Mouse (Mus musculus): ENCODE data around the gene Prnp.
A peak's percentile ranks its signal among the peaks of the same experiment; 100 is the strongest.

Gene Prnp

DNA sequence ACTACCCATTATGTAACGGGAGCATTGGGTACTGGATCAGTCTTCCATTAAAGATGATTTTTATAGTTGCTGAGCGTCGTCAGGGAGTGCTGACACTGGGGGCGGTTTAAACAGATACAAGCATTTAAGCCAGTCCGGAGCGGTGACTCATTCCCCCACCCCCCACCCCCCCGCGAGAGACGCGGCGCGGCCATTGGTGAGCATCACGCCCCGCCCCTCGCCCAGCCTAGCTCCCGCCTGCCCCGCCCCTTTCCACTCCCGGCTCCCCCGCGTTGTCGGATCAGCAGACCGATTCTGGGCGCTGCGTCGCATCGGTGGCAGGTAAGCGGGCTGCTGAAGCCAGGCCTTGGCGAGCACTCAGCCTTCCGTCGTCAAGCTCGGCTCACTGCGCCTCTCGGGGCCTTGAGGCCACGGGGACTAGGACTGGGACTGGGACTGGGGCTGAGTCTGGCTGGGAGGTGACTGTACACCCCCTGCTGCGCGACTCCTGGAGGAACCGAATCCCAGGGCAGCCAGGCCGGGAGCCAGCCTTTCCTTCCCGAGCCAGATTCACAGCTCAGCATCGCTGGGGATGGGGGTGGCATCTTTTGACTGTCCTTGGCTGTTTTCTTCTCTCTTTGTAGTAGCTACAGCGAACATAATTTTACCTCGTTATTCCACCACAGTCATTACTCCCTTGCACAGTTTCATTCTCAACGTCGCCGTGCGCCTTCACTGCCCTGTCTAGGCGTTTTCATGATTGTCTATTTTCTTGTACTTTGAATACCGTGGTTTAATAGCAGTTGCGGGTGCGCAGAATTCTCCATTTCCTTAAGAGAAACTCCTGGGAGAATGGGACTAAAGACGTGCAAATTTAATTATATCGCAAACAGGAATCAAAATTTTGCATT lies at the start of gene Prnp, which contains the start of gene Prn:
Gene Prnp, plus strand, starts transcription at position 246 of the 890 bp plus-strand sequence.
Gene Prn, plus strand, starts transcription at position 275 of the 890 bp plus-strand sequence.
- peak; percentile 96 for DNase-seq (ENCODE audit: low read depth, low spot score)

DNA sequence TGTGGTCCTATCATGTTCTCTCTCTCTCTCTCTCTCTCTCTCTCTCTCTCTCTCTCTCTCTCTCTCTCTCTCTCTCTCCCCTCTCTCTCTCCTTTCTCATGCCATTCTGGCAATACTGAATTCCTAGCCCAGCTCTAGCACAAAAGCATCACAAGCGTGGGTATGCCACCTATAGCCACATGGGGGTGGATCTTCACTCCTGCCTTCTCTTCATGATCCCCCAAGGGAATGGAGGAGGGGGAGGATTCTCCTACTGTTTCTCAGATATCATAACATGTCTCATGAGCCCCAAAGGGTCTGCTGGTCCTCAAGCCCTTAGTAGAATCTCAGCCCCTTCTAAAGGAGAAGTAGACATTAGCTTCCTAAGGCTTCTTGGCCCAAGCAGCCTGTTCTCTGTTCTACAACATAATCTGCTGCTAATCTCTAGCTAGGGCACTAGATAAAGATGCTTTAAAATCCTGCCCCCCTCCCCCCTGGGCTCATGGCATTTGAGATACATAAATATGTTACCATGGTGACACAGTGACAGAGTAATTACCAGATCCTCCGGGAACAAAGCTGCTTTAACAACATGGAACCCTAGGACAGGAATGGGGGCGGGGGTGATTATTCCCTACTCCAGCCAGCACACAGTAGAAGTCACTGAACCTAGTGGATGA lies 47.0 kb upstream of the Prnp start:
- DNase-seq (ENCODE audit: low read depth, low spot score), result no peak

- no peak for DNase-seq (ENCODE audit: low read depth, low spot score)
Observed at GRCm38 (mm10) chr2:131863472-131863871, 46.3 kb upstream of the Prnp start.

DNA sequence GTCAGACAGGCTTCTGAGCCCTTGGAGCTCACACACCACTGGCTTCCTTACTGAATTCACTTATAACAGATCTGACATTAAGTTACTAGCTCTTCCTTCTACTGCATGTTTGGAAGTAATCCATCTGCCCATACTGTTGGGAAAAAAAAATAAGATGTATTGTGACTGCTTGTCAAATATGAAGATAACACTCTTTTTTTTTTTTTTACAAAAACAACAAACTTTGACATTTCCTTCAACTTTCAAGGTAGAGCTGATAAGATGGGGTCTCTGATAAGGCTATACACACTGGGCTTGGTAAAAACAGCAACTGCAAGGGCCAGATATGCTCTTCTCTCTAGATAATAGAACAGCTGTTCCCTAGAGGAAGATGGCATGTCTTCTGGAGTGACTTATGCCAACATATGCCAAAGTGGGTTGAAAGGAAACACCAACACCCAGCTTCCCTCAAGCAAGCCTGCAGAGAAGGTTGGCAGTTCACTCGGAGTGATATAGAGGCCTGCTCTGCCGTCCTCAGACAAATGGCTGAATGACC lies 45.4 kb upstream of the Prnp start:
- DNase-seq (ENCODE audit: low read depth, low spot score), result no peak

- DNase-seq (ENCODE audit: low read depth, low spot score), result no peak
Observed at GRCm38 (mm10) chr2:131866676-131867075, 43.1 kb upstream of the Prnp start.

DNA sequence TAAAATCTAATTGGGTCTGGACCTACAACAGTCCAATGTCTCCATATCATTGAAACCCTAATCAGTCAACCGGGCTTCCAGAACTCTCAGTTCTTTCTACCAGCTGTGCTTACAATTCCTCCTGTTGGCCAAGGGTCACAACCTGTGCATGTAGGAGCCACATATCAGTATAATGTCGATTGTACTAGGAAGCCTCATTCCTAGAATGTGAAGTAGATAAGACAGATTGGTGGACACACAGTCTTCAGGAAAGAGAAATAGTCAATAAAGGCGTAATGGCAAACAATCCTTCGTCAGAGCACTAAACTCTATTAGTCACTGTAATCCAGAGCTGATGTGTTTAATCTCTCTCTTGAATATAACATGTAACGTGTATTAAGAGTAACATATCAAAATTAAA lies 40.7 kb upstream of the Prnp start:
- no peak for DNase-seq (ENCODE audit: low read depth, low spot score)

GRCm38 (mm10) chr2:131873376-131873775 lies 36.4 kb upstream of the Prnp start:
- no peak for DNase-seq (ENCODE audit: low read depth, low spot score)

DNA sequence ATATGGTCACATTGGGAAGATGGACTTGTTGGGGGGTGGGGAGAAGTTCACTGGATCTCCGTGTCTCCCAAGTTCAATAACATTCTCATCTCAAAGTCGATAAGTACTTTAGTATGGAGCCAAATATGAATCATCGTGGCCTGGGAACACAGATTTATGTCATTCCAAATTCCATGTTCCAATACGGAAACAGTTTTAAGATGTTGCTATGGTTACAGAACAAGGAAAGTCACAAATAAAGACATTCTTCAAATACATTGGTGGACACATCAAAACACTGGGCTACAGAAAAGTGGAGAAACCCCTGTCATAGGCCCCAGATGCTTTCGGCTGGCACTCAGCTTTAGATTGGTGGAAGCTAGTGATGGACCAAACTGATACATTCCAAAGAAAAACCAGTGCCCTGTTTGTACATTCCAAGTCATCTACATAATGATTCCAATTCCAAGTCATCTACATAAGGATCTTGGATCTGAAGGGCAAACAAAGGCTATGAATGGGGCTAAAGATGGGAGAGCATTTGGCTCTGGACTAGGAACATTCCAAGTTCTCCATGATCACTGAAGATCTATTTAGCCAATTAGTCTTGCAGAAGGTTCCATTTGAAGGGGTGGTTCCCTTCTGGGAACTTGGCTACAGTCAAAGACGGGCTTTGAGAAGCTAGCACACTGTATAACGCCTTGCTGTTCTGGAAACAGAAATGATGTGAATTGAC lies 33.0 kb upstream of the Prnp start:
- DNase-seq (ENCODE audit: low read depth, low spot score), result peak; percentile 8

- no peak for DNase-seq (ENCODE audit: low read depth, low spot score)
Observed at GRCm38 (mm10) chr2:131881766-131882165, 28.0 kb upstream of the Prnp start.

GRCm38 (mm10) chr2:131883136-131883535 lies 26.6 kb upstream of the Prnp start:
- no peak for DNase-seq (ENCODE audit: low read depth, low spot score)

- DNase-seq (ENCODE audit: low read depth, low spot score), result no peak
Observed at GRCm38 (mm10) chr2:131886503-131887160, 23.1 kb upstream of the Prnp start.

- no peak for DNase-seq (ENCODE audit: low read depth, low spot score)
Observed at GRCm38 (mm10) chr2:131888233-131888632, 21.5 kb upstream of the Prnp start.

DNA sequence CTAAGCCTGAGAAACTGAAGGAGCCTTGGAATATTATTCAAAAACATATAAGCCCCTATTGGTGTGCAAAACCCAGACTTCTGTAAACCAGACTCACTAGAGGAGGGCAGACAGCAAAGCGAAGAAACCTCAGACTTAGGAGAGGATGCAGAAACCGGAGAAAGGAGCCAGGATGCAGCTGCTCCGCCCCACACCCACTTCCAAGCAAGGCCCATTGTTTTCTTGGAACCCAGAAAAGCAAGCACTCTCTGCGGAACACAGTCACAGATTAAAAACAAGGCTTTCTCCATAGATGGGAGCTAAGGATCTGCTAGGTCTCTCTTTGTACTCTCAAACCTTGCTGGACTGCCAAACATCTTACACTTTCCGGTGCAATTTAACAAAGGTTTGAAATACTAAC lies 17.2 kb upstream of the Prnp start:
- no peak for DNase-seq (ENCODE audit: low read depth, low spot score)

GRCm38 (mm10) chr2:131895106-131895505 lies 14.6 kb upstream of the Prnp start:
- DNase-seq (ENCODE audit: low read depth, low spot score), result no peak

DNA sequence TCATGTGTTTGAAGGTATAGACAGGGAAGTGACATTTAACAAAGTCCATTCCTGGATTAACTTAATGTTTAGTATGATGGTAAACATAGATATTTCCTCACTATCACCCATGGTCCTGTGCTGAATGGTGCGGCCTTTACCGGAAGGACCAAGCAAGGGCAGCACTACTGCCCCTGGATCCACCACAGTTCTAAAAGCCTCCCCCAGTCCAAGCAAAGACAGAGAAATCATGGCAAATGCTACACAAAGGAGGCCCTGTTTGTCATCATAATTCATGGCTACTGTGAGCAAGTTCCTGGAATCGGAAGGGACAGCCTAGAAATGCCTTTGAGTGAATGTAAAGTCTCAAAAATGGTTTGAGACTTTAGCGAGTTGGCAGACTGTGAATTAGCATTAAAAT lies 13.7 kb upstream of the Prnp start:
- no peak for DNase-seq (ENCODE audit: low read depth, low spot score)

DNA sequence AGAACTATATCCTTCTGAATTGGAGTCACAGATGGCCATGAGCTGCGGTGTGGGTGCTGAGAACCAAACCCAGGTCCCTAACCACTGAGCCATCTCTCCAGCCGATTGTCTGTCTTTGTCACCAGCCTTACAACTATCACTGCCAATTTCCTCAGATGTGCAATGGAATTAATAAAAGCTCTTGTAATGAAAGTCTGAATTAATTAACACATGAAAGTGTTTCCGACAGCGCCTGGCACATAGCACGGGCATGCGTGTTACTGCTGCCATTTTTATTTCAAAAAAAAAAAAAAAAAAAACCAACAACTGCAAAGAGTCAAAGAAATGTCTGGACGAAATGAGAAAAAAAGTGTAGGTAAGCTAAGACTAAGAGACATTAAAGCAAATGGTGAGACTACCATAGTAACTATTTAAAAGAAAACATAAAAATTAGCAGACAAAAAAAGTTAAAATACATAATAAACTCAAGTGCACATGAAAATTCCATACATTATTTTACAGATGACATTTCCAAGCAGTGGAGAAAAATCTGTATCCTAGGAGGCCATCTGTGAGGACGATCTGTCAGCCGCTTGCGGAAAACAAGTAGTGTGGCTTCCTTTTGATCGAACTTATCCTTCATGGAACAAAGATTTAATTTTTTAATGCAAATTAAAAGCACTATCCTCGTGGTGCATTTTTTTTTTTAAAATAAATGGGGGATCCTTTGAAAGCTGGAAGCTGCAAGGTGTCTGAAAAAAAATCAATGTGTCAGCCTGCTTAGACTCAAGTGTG lies 12.2 kb upstream of the Prnp start:
- no peak for DNase-seq (ENCODE audit: low read depth, low spot score)

DNA sequence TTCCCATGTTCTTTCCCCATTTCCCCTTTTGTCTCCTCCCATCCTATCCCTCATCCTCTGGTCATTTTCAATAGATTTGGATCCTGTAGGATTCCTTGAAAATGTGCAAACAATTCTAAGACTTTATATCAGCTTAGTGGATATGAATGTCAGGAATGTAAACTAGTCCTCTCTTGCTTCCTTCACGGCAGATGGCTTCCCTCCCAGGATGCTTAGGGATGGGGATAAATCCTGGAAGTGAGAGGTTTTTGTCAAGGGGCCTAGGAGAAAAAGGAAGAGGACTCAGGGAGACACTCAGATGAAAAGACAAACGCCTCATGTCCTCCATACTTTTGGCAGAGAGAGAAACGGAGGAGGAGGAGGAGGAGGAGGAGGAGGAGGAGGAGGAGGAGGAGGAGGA lies 7.3 kb upstream of the Prnp start:
- peak; percentile 66 for DNase-seq (ENCODE audit: low read depth, low spot score)

GRCm38 (mm10) chr2:131902867-131903266 lies 6.9 kb upstream of the Prnp start:
- peak; percentile 97 for DNase-seq (ENCODE audit: low read depth, low spot score)

GRCm38 (mm10) chr2:131905025-131905424 lies 4.7 kb upstream of the Prnp start:
- DNase-seq (ENCODE audit: low read depth, low spot score), result no peak

DNA sequence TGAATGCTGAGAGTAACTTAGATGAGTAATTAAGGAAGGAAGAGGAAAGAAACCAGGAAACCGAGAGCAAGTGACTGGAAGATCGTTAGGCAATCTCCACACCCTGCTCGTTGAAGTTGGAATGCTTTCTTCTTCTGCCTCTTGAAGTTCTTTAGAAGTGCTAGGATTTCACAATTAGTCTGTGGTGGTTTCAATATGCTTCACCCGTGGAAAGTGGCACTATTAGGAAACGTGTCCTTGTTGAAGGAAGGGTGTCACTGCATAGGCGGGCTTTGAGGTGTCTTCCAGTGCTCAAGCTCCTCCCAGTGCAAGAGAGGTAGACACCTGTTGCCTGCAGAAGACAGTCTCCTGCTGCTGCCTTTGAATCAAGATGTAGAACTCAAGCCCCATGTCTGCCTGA lies 4.0 kb upstream of the Prnp start:
- DNase-seq (ENCODE audit: low read depth, low spot score), result no peak

GRCm38 (mm10) chr2:131906266-131906665 lies 3.5 kb upstream of the Prnp start:
- DNase-seq (ENCODE audit: low read depth, low spot score), result no peak
